Mouse (Mus musculus): Measurements from ENCODE around the gene Fbxl21.

GRCm38 (mm10) chr13:56535570-56535969 is 13.3 kb downstream of the Fbxl21 start:
- no peak for TF ChIP-seq POLR2A (IDR thresholded peaks at IDR 0.05; ENCODE audit: borderline replicate concordance, low read depth, low read length)
- no peak for TF ChIP-seq CTCF (IDR thresholded peaks at IDR 0.05; ENCODE audit: low read depth, low read length)

Data from bone marrow macrophage, adult 2 months (primary cell).